24 mouse cellular contexts compared by ENCODE assay signal in the genomic region with DNA sequence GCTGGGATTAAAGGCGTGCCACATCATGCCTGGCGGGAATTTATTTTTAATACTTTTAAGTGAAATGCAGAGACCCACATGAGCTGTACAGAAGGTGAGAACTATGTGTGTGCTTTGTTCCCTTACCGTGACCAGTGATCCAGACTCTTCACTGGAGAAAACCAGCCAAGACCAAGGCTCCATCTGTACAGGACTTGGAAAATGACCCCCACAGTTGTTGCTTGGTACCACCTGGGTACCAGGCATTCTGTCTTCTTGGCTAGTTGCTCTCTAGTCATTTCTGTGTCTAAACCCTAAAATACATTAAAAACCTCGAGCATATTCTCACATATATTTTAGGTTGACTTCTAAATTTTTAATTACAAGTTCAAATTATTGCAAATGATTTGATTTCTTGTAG.
"Had no signal": no experiment of that assay in that cellular context is flagged by ENCODE, and none has a peak within 500 bp of the region (broad histone marks: within the 10 kb centered on the region; RNA-seq: fewer than 3 reads in every experiment).

No protein-coding gene starts in this region.

- ATAC-seq: hindbrain, postnatal 0 days; intestine, embryonic 16.5 days; liver, embryonic 12.5 days had no signal

- H3K4me1 ChIP-seq: heart, embryonic 12.5 days; hindbrain, embryonic 13.5 days; hindbrain, embryonic 15.5 days; limb, embryonic 13.5 days; limb, embryonic 15.5 days; liver, embryonic 12.5 days had no signal

- H3K4me3 ChIP-seq: heart, embryonic 10.5 days; heart, embryonic 12.5 days; hindbrain, embryonic 13.5 days; hindbrain, embryonic 15.5 days; kidney, embryonic 15.5 days; limb, embryonic 13.5 days; limb, embryonic 15.5 days; liver, embryonic 12.5 days had no signal

- H3K27ac ChIP-seq: heart, embryonic 10.5 days; hindbrain, embryonic 13.5 days; hindbrain, embryonic 15.5 days; hindbrain, postnatal 0 days; kidney, embryonic 15.5 days; kidney, postnatal 0 days; limb, embryonic 13.5 days; limb, embryonic 15.5 days; liver, embryonic 12.5 days; liver, embryonic 14.5 days had no signal

- DNase-seq: gastrocnemius, postnatal 14 days; gastrocnemius, postnatal 36 days; heart, adult 18-20 months; heart, postnatal 36 days; kidney, adult 11 months; kidney, adult 2 months; kidney, adult 9 months; kidney, postnatal 14 days; kidney, postnatal 36 days; layer of hippocampus, adult 9-11 months; layer of hippocampus, postnatal 36 days; lung, adult 18-20 months had no signal

- H3K27me3 ChIP-seq: heart, embryonic 12.5 days; hindbrain, embryonic 13.5 days; hindbrain, embryonic 15.5 days; kidney, embryonic 15.5 days; limb, embryonic 13.5 days; limb, embryonic 15.5 days; liver, embryonic 12.5 days had no signal
